Mouse (Mus musculus) frontal cortex, adult 2 months (tissue): ENCODE measurements around the gene Cep63. TPM values are rescaled to one million over a fixed set of nuclear protein-coding genes. Genes with fewer than 3 reads are reported as not detected.
A peak's percentile ranks its signal among the peaks of the same experiment; 100 is the strongest.

Experiments used
- DNase-seq, 2 experiments: peaks; one replicate each; pipeline ENCODE4 v3.0.0; 2022; ENCODE audit warnings: low spot score in 1 of 2; ENCODE audit errors: extremely low spot score in 1 of 2
- polyA plus RNA-seq: library from polyadenylated mRNA; depleted of rRNA; stranded (reverse); fragments of >200 nt; gene quantifications from 2 replicates; pipeline ENCODE4 v1.2.3, GENCODE M21; 2012

Cep63 gene
- polyA plus RNA-seq, 1 experiment = 44.6 TPM

DNA sequence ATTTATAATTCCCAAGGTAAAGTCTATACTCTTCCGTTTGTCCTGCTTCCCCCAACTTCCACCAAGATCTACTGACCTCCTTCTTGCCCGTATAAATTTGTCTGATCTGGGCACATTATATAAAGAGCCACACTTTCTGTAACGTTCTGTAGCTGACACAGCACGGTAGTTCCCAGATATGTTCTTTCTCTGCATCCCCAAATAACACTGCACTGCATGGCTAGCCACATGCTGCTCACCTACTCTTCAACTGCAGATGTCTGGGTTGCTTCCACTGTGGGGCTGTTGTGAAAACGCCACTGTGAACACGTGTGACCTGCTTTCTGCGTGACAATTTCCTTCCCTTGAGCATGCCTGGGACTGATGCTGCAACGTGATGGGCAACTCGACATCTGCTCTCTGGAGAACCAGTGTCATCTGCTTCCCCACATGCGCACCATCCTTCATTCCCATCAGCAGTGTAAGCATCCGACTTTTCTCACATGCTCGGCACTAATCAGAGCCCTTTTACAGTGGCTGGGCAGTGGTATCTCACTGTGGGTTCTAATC lies 44.3 kb downstream of the Cep63 start:
- peak in 1 of 2 experiments; percentile 30 for DNase-seq

DNA sequence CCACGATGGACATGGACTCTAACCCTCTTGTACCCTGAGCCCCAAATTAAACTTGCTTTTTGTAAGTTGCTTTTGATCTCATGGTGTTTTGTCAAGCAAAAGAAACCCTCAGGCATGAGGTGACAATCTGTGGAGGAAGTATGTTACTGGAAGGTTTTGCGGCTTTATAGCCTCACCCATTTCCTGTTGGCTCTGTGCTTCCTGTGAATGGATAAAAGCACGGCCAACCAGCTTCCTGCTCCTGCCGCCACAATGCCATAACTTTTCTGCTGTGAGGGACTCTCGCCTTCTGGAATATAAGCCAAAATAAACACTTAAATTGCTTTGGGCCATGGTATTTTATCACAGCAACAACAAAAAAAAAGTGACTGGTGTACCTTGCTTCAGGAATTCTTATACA lies 48.9 kb downstream of the Cep63 start:
- no peak for DNase-seq

DNA sequence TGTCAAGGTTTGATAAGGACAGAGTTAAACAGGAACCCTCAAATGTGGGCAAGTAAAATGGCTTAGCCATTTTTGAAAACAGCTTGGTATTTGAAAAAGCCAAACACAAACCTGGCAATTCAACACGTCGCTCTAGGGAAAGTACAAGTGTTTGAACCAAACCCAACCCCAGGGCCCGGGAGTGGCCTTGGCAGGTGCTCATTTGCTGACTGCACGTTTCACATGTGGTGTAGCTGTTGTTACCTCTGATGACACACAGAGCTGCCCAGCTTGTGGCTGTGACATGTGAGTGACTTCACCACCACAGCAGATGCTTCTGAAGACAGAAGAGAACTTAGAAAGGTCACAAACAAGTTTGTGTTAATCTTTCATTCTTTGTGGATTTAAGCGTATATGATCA lies 53.4 kb downstream of the Cep63 start:
- no peak for DNase-seq

DNA sequence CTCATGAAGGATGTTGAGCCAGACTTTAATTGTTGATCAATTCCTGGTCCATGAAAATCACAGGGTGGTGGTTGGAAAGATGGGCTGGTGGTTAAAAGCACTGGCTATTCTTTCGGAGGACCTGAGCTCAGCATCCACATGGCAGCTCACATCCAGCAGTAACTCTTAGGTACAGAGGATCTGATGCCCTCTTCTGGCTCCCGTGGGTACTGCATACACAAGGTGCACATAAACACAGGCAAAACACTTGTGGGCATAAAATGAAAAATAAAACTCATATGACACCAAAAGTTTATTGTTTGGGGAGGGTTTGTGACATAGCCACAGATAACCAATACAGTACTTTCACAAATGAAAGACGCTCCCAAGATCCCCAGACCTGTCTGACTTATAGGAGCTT lies 67.9 kb downstream of the Cep63 start:
- DNase-seq = no peak

DNA sequence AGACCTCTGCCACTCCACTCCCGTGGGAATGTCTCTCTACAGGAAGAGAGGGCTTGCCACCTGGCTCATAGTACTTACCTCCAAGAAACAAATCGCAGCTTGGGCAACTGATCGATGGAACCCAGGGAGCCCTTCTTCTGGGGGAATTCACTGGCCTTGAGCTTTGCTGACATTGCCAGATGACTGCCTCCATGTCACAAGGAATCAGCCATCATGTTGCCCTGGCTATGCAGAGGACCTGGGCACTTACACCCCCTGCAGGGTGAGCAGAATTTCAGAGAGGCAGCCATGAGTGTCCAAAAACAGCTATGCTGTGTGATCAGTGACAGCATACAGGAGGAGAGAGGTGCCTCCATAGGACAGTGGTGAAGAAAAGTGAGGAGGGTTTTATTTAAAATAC lies 72.6 kb downstream of the Cep63 start:
- DNase-seq = no peak

DNA sequence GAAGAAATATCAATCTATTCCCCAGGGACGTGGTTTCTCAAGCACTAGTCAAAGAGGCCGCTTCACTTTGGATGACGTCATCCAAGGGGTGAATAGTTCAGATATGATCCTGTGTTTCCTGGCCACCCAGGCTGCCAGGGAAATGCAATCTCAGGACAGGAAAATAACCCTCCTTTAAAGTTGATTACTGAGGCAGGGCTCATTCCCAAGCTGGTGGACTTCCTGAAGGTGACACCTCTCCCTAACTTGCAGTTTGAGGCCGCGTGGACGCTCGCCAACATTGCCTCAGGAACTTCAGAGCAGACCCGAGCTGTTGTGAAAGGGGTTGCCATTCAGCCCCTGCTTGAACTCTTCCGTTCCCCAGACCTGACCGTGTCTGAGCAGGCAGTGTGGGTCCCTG lies 74.6 kb downstream of the Cep63 start:
- no peak for DNase-seq

DNA sequence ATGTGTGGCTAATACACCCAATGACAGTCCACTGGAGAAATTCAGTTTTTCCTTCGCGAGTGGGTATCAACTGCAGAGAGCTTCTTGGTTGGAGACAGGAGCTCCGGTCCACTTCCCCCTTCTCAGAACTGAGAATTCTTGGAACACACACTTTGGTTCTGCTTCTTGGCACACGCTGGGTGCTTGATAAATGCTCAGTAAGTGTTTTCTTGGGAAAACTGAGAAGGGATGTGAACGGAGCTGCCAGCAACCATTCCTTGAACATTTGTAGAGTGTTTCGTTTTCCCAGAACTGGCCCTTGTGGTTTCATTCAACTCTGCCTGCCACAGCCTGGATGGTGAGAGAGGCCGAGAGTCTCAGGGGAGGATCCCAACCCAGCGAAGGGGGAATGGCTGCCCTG lies 77.1 kb downstream of the Cep63 start:
- DNase-seq = no peak

DNA sequence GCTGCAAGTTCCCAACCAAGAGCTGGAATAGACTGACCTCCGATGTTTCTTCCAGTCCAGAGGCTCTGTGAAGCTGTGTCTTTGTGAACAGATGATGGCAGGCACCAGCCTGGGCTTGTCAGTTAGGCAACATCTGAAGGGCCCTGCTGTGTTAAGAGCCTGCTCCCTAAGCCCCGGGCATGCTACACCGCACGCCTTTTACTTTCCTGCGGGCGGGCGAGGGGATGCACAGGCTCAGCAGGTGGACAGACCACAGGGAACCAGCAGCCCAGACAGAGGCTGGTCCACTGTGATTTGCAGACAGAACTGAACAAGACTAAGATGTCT lies 79.3 kb downstream of the Cep63 start:
- DNase-seq = no peak

DNA sequence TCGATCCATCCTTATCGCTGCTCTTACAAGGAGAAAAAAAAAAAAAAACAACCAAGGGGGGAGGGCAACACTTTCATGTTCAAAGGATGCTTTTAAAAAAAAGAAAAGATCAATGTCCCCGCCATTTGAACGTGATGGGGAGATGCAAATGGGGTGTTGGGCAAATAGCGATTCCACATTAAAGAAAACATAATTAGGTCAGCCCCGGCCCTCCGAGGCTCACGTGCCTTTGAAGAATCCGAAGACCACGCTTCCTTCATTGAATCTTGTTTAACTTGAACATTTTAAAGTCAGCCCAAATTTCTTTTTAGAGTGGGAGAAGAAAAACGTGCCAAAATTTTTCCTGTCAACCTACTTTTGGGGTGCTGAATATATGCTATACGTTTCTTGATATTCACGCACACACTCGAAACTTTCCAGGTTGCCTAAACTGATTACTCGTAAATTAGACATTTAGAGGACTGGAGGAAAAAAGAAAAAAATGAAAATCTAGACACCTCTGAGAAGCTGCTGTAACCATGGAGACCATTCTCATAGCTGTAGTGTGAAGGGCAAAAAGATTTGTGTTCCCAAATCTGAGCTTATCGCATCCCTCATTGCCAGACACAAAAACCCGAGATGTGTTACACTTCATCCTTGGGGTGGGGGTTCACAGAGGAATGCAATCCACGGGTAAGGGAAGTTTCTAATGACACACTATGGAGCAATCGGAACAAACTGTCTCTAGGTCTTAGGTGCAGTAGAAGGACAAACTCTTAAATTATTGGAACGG lies 79.9 kb downstream of the Cep63 start:
- DNase-seq = peak in 1 of 2 experiments; percentile 27

DNA sequence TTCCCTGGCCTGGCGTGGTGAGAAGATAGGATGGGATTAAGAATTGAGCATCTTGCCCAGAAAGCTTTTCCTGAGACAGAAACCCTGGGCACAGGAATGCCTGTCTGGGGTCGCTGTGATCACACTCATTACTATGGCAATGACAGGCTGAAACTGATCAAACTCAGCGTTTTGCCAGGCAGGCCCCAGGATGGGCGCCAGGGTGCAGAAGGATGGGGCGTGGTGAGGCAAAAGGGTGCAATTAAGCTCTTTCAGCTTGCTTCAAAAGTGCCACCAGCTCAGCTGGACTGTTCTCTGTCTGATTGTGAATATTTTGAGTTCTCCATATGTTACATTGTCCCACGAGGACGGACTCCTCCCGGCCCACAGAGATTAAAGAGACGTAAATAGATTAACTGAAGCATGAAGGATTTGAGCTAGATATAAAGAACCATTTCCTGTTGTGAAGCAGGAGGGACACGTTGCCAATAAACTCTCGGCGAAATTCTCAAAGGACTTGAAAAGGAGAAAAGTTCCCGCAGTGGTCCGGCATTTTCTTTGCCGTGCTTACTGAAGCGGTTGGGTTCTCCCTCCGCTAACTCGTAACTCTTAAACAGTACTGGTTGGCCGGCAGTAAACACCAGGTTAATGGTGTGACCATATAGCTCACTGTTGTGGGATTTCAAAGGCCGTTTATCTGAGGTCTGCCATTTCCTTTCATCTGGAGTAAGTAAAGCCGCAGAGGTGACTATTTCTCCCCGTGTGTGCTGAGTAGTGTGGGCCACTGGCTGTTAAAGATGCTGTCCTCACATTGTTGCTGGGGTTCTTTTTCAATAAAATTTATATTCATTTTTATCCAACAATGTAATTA lies 80.7 kb downstream of the Cep63 start:
- DNase-seq = peak in 1 of 2 experiments; percentile 19

DNA sequence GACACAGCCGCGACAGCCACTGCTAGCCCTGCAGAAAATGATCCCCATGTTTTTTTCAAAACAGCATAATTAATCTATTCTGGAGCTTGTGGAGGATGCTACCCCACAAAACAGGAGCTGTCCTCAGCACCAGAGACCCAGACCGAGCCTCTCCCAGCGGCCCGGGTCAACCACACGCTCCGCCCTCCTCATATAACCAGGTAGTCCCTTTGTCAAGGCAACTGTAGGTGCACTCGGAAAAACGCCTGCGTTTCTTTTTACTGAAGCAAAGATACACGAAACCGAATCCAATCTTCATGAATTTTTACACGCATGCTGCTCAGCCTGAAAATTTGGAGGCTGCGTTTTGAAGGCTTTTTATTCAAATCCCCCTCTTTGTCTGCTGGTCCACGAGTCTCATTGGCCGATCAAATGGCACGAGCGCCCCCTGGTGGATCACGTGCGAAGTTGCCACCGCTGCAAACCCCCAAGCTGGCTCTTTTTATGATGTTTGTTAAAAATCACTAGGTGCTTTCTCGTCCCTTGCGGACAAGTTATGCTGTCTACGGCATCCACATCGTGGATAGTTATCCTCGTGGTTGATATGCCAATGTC lies 81.5 kb downstream of the Cep63 start:
- peak; percentile 41 to 93 for DNase-seq

DNA sequence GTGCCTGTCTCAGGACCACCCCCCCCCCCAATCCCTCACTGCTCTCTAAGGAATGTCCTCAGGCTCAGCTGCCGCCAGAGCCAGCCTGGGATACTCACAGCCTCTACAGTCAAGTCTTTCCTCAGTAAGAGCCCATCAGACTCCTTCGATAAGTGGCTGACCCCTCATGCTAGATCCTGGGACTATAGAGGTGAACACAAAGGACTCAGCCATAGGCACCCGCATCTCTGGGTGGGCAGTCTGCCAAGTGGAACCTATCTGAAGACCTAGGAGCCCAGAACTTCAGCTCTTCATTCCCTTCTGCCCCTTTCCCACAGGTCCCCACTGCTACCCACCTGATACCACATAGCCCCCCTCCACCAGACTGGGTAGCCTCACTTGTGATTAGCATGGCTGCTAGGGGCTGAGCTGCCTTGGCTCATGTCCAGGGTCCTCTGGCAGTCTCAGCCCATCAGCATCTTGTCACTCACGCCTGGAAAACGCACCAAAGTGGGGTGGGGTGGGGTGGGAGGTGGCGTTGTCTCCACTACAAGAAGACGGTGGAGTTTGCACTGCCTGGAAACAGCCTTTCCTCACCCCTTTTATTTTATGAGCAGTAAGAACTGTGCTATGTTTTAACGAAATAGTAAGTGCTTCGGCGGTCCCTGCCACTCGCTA lies 82.1 kb downstream of the Cep63 start:
- DNase-seq = no peak

DNA sequence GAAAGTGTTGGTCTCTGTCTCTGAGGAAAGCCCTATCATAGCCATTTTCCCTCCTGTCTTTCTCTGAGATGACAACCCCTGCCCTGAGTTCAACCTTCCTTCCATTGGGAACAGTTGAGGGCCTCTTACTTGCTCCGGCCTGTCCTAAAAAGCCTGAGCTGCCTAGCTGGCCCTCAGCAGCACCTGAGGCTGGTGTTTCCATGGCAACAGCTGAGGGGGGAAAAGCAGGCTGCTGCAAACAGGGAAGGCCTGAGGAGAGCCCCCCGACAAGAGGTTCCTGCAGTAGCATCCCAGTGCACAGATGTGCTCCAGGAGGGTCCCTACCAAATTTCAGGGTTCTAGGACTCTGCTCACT lies 82.6 kb downstream of the Cep63 start:
- DNase-seq = no peak

DNA sequence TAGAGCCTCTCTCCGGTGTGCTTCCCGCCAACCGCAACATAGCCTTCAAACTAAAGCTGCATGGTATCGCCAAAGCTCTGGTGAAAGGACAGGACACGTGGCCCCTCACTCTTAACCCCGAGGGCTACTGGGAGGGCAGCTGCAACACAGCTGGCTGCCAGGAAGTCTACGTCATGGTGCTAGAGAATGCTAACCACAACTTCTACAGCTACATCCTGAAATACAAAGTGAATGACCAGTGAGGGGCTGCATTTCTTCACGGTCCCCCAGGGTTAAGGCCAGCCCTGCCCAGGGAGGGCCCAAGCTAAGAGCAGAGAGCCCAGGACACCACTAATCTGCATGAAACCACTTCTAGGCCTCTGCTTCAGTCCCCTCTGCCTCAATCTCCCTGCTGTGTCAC lies 83.8 kb downstream of the Cep63 start:
- no peak for DNase-seq

DNA sequence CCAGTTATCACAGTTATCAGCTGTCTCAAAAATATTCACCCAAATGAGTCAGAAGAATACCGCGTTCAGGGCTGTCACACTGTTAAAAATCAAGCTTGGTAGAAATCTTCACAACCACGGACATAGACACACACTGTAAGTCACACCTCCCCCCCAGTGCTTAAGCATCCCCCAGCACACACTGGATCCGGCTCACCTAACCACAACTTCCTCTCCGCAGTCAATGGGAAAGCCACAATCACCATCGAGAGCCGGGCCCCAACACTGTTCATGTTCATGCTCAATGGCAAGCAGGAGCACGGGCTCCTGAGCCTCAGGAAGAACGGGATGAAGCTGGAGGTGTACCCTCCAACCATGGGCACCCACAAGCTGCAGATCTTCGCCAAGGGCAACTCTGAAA lies 84.7 kb downstream of the Cep63 start:
- no peak for DNase-seq

DNA sequence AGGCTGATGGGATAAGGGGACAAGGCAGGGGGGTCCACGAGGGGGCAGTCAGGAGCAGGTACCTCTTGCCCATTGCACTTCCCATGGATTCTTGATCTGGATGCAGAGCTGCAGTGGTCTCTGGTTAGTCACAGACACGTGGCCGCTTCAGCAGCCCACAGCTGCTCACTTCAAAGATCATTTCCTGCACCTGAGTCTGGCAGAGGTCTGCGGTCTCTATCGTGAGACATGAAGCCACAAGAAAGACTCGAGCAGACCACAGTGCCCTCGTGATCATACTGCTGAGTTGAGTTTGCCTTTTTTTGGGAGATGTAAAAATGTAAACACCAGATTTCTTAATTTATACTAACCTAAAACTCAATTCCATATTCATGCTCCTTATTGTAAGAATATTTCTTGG lies 86.6 kb downstream of the Cep63 start:
- no peak for DNase-seq

DNA sequence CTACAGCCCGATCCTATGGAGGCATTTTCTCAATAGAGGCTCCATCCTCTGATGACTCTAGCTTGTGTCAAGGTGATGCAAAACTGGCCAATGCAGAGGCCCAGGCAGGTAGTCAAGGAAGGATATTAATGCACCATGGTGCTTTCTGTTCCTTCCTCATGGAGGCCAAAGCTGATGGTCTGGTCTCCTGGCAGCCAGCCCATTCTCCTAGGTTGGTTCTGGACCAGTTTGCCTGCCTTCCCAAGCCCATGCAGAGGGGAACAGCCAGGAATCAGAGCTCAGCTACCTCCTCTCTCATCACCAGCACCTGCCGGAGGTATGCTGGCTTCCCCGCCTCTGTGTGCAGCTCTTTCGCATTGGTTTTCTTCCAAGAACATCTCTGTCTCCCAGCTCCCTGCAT lies 89.4 kb downstream of the Cep63 start:
- no peak for DNase-seq
